Mouse (Mus musculus): ENCODE measurements around the gene Sec31a.

- no peak for TF ChIP-seq CTCF (IDR thresholded peaks at IDR 0.05; ENCODE audit: control insufficient read depth, insufficient read depth, low read length)
- no peak for TF ChIP-seq POLR2A (IDR thresholded peaks at IDR 0.05; ENCODE audit: borderline replicate concordance, control insufficient read depth, low read depth, low read length)
Measured at GRCm38 (mm10) chr5:100369825-100370459, 46.1 kb downstream of the Sec31a start.
